Mouse (Mus musculus) embryonic fibroblast, embryonic 13.5 days (primary cell): ENCODE results near the gene Aplp2. TPM values are rescaled to one million over a fixed set of nuclear protein-coding genes. Genes with fewer than 3 reads are reported as not detected.

Source experiments
- H3K27ac ChIP-seq: 2 replicates; pipeline ENCODE4 v1.5.1; 2012; ENCODE audit warnings: low read length, control low read depth, inconsistent platforms; ENCODE audit not compliant: insufficient read depth
- H3K4me1 ChIP-seq: 2 replicates; pipeline ENCODE4 v1.6.1; 2011; ENCODE audit warnings: low read length; ENCODE audit not compliant: control insufficient read depth, insufficient read depth
- H3K4me3 ChIP-seq: 2 replicates; pipeline ENCODE4 v1.5.1; 2011; ENCODE audit warnings: mild to moderate bottlenecking, control low read depth, low read length; ENCODE audit not compliant: insufficient read depth
- CTCF ChIP-seq: IDR thresholded peaks from 2 replicates; pipeline ENCODE4 v1.5.1; 2011; ENCODE audit warnings: mild to moderate bottlenecking, control low read depth, low read length, moderate library complexity, borderline replicate concordance; ENCODE audit not compliant: insufficient read depth
- POLR2A ChIP-seq: IDR thresholded peaks from 2 replicates; pipeline ENCODE4 v1.6.1; 2011; ENCODE audit warnings: low read depth, mild to moderate bottlenecking, control low read depth, low read length, moderate library complexity
- polyA plus RNA-seq: library from polyadenylated mRNA; stranded (reverse); fragments of >200 nt; gene quantifications from 2 replicates; pipeline ENCODE4 v1.2.4, GENCODE M21; 2011; ENCODE audit warnings: low read depth; ENCODE audit not compliant: missing spikeins, insufficient read length

Gene Aplp2
- polyA plus RNA-seq, 1 experiment, result 305 TPM

DNA sequence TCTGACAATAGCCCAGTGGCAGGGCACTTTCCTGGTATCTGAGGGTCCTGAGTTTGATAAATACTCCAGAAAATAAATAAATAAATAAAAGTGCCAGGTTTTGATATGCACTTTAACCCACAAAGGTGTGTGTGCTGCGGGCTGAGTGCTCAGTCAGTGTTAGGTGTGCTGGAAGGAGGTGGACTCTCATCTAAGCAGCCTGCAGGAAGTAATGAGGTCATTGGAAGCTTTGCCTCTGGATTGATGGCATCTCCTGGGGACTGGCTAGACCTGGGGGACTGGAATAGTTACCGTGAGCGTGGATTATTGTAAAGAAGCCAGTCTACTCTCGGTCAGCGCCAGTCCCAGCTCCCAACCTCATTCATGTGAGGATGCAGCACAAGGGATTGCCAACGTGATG, 34.8 kb upstream of the Aplp2 start:
- Histone ChIP-seq H3K27ac (no peak overlapping the region), H3K4me3 (no peak overlapping the region), H3K4me1 (peaks cover 1% of the 10 kb centered on the region; the same call in 1 of the 2 replicates)
- TF ChIP-seq CTCF (no peak), POLR2A (no peak)

GRCm38 (mm10) chr9:31245006-31245405, 33.4 kb upstream of the Aplp2 start:
- Histone ChIP-seq H3K27ac (no peak overlapping the region), H3K4me3 (no peak overlapping the region), H3K4me1 (peaks cover 5% of the 10 kb centered on the region)
- no peak for TF ChIP-seq CTCF
- TF ChIP-seq POLR2A, result no peak

DNA sequence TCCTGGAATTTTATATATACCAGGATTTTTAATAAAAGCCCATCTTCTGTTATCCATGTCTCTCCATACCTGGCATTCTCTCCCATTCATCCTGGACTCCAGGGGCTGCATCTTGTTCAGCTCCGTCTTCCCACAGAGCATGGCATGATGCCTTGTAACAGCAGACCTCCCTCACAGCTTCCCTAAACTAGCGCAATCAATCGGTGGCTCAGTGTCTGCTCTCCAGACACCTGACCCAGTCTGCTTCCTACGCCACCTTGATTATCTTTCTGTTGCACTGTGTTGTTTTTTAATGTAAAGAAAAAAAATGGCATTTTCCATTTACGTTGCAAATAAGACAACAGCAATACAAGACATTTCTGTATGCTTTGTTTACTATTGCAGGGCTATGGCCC, 32.3 kb upstream of the Aplp2 start:
- Histone ChIP-seq H3K4me3 (no peak overlapping the region), H3K27ac (no peak overlapping the region), H3K4me1 (peaks cover 5% of the 10 kb centered on the region)
- TF ChIP-seq CTCF, result no peak
- no peak for TF ChIP-seq POLR2A

DNA sequence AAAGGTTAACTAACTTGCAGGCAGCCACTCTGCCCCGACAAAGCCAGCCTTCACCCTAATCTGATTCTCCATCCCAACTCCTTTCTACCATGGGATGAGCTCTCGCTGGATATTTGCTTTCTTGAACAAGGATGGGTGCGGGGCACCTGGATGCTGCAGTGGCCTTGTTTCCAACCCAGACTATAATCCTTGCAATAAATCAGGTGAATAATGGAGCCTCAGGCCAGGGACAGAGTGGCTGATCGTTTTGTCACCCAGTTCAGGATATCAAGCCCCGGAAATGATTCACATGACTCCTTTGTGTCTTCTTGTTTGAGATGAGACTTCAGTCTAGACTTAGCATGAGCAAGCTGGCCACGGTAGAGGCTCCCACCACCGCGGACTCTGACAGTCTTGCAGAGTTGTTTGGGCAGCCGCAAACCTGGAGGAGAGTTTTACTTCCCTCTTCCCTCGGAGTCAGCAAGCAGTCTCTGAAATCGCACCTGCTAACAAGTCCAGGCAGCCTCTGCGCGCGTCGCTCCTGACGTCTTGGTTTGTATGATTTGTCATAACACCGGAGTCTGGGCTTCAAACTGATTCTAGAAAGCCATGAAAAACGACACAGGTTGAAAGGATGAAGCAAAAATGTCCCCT, 31.8 kb upstream of the Aplp2 start:
- H3K27ac ChIP-seq, result no peak overlapping the region
- no peak overlapping the region for H3K4me3 ChIP-seq
- H3K4me1 ChIP-seq, result peaks cover 5% of the 10 kb centered on the region
- no peak for TF ChIP-seq CTCF
- TF ChIP-seq POLR2A, result no peak

DNA sequence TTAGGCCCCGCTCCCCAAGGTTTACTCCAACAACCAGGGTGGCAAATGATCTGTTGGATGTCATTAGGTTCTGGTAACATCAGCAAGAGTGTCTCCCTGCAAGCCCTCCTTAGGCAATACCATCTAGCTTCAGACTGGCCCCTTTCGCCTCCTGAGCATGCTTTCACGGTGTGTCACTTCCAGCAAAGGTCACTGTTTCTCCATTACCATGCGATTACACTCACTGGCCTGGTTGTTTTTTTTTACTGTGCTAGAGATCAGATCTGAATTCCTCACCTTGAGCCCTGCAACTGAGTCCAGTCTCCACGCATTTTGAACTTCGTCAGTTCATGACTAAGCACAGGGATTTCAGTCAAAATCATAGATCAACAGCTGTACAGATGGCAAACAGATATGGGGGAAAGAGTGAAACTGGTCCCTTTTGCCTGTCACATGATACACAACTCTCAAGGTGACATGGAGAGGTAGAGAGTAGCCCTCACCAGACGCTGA, 29.6 kb upstream of the Aplp2 start:
- TF ChIP-seq POLR2A (no peak), CTCF (no peak)
- Histone ChIP-seq H3K4me1 (peaks cover 5% of the 10 kb centered on the region), H3K27ac (no peak overlapping the region), H3K4me3 (no peak overlapping the region)

DNA sequence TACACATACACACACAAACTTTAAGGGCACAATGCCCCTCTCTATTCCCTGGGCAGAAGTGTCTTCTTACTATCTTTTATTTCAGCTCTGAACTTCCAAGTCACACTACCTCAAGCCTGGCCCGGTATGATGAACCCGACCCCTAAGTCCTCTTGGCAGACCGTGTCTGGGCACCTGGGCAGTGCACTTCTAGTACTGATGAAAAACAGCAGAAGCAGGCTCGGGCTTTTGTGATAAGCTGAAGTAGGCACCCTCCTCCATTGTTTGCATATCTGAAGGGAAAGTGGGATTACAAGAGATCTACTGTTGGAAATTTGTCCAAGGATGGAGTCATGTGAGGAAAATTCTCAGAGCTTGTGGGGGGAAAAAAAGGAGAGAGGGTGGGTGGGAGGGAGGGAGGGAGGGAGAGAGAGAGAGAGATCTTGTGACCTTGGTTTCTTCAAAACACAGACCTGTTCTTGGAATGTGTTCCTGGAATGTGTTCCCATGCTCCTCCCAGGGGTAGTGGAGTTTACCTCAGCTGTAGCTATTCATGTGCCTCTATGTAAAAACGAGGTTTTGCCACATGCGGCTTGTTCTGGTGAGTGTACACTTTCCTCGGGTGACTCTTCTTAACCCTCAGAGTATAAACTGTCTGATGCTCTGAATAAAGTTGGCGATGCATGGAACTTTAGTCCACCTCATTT, 29.1 kb upstream of the Aplp2 start:
- no peak overlapping the region for H3K27ac ChIP-seq
- no peak for TF ChIP-seq CTCF
- no peak for TF ChIP-seq POLR2A
- H3K4me1 ChIP-seq, result peaks cover 5% of the 10 kb centered on the region
- no peak overlapping the region for H3K4me3 ChIP-seq

- Histone ChIP-seq H3K27ac (no peak overlapping the region), H3K4me1 (peaks cover 5% of the 10 kb centered on the region), H3K4me3 (no peak overlapping the region)
- TF ChIP-seq POLR2A (no peak), CTCF (no peak)
Observed at GRCm38 (mm10) chr9:31239551-31239950, 27.9 kb upstream of the Aplp2 start.

- H3K4me3 ChIP-seq, result no peak overlapping the region
- no peak overlapping the region for H3K27ac ChIP-seq
- no peak for TF ChIP-seq POLR2A
- no peak for TF ChIP-seq CTCF
- peaks cover 5% of the 10 kb centered on the region for H3K4me1 ChIP-seq
Observed at GRCm38 (mm10) chr9:31238526-31238925, 26.9 kb upstream of the Aplp2 start.

- H3K27ac ChIP-seq, result no peak overlapping the region
Observed at GRCm38 (mm10) chr9:31236079-31236478, 24.5 kb upstream of the Aplp2 start.

GRCm38 (mm10) chr9:31235489-31235888, 23.9 kb upstream of the Aplp2 start:
- no peak overlapping the region for H3K4me3 ChIP-seq
- no peak for TF ChIP-seq POLR2A
- no peak for TF ChIP-seq CTCF

More at GRCm38 (mm10) chr9:31236079-31236478, 24.5 kb upstream of the Aplp2 start:
- TF ChIP-seq CTCF (no peak), POLR2A (no peak)
- H3K4me3 ChIP-seq, result no peak overlapping the region
- no peaks in the 10 kb centered on the region; the same call in 1 of the 2 replicates for H3K4me1 ChIP-seq

More at GRCm38 (mm10) chr9:31235489-31235888, 23.9 kb upstream of the Aplp2 start:
- no peak overlapping the region for H3K27ac ChIP-seq
- H3K4me1 ChIP-seq, result no peaks in the 10 kb centered on the region; the same call in 1 of the 2 replicates
